Mouse (Mus musculus) limb, embryonic 14.5 days (tissue): ENCODE measurements around the gene Sh3bp4. TPM values are rescaled to one million over a fixed set of nuclear protein-coding genes. Genes with fewer than 3 reads are reported as not detected.

Experiments
- ATAC-seq: fragments of 200-750 bp; cut with Nextera tagmentation; 2 replicates; pipeline ENCODE4 v1.8.0; 2017; ENCODE audit warnings: low read depth, moderate number of reproducible peaks, moderate TSS enrichment; ENCODE audit not compliant: low FRiP score
- DNase-seq: peaks from one replicate; pipeline ENCODE4 v3.0.0-alpha.2; 2015; ENCODE audit warnings: low spot score
- H3K27ac ChIP-seq: fragments of 300-500 bp; sonication (generic); replicated peaks from 2 replicates; pipeline ENCODE4 v1.5.1; 2014; ENCODE audit warnings: low read depth, mild to moderate bottlenecking, low read length, moderate library complexity, mixed read lengths
- H3K27me3 ChIP-seq: fragments of 300-500 bp; sonication (generic); 2 replicates; pipeline ENCODE4 v1.6.1; 2014; ENCODE audit warnings: low read length, mixed read lengths; ENCODE audit not compliant: control insufficient read depth, insufficient read depth
- H3K36me3 ChIP-seq: fragments of 300-500 bp; sonication (generic); 2 replicates; pipeline ENCODE4 v1.6.1; 2014; ENCODE audit warnings: mild to moderate bottlenecking, low read length, moderate library complexity, mixed read lengths; ENCODE audit not compliant: control insufficient read depth, insufficient read depth
- H3K4me1 ChIP-seq: fragments of 300-500 bp; sonication (generic); 2 replicates; pipeline ENCODE4 v1.6.1; 2014; ENCODE audit warnings: antibody characterized with exemption, low read length, mixed read lengths; ENCODE audit not compliant: control insufficient read depth, insufficient read depth
- H3K4me2 ChIP-seq: fragments of 300-500 bp; sonication (generic); replicated peaks from 2 replicates; pipeline ENCODE4 v1.6.1; 2014; ENCODE audit warnings: low read depth, mild to moderate bottlenecking, low read length, moderate library complexity; ENCODE audit not compliant: severe bottlenecking
- H3K4me3 ChIP-seq: fragments of 300-500 bp; sonication (generic); replicated peaks from 2 replicates; pipeline ENCODE4 v1.5.1; 2014; ENCODE audit warnings: low read length
- H3K9ac ChIP-seq: fragments of 300-500 bp; sonication (generic); 2 replicates; pipeline ENCODE4 v1.6.1; 2014; ENCODE audit warnings: mild to moderate bottlenecking, low read depth, low read length, moderate library complexity; ENCODE audit not compliant: severe bottlenecking
- H3K9me3 ChIP-seq: fragments of 300-500 bp; sonication (generic); 2 replicates; pipeline ENCODE4 v1.6.1; 2016; ENCODE audit warnings: low read length; ENCODE audit not compliant: control insufficient read depth
- POLR2A ChIP-seq: fragments of 200-500 bp; IDR thresholded peaks from 2 replicates; pipeline ENCODE4 v1.8.0; 2012; ENCODE audit warnings: inconsistent platforms, mild to moderate bottlenecking, moderate library complexity, borderline replicate concordance; ENCODE audit not compliant: insufficient read depth, insufficient read length; ENCODE audit errors: extremely low read depth
- WGBS: fragments of 180-500 bp; shearing (Covaris S2); extraction: QIAGEN DNeasy Blood & Tissue Kit; methylation state at CpG from one replicate; pipeline ENCODE4 v1.1.7; 2014; 5-methylcytosine and 5-hydroxymethylcytosine counted together
- polyA plus RNA-seq, 2 experiments: library from polyadenylated mRNA; depleted of rRNA in 1 of 2; stranded (reverse) in 1 of 2; unstranded in 1 of 2; fragments of >200 nt; fragmentation: Nextera tagmentation in 1 of 2; extraction: Ambion mirVana in 1 of 2; gene quantifications; 2 replicates each; pipeline versions ENCODE4 v1.2.1 to v1.2.3; 2012 to 2014

Gene Sh3bp4
- polyA plus RNA-seq, 2 experiments = 20.4 to 20.8 TPM

- H3K4me1 ChIP-seq = peaks cover 36% of the 10 kb centered on the region
These were observed 66.0 kb downstream of the Sh3bp4 start for GRCm38 (mm10) chr1:89136089-89136811.

GRCm38 (mm10) chr1:89137086-89137816 lies 67.0 kb downstream of the Sh3bp4 start:
- H3K27me3 ChIP-seq = no peaks in the 10 kb centered on the region
- TF ChIP-seq POLR2A = no peak
- H3K9ac ChIP-seq = no peak overlapping the region
- WGBS = 70% methylated on average over 13 of the region's 13 CpGs
- peaks cover 17% of the 10 kb centered on the region for H3K36me3 ChIP-seq
- H3K4me2 ChIP-seq = no peak overlapping the region
- H3K27ac ChIP-seq = 0 out of 2 replicates have a peak overlapping the region, but pooled peaks have one; percentile 13
- ATAC-seq (no peak), DNase-seq (no peak)
- H3K4me1 ChIP-seq = peaks cover 36% of the 10 kb centered on the region
- H3K9me3 ChIP-seq = no peaks in the 10 kb centered on the region
- H3K4me3 ChIP-seq = no peak overlapping the region

More at GRCm38 (mm10) chr1:89136089-89136811, 66.0 kb downstream of the Sh3bp4 start:
- no peak overlapping the region for H3K9ac ChIP-seq
- no peaks in the 10 kb centered on the region for H3K9me3 ChIP-seq
- no peak for TF ChIP-seq POLR2A
- DNase-seq = peak; percentile 53
- WGBS = 64% methylated on average over 13 of the region's 13 CpGs
- H3K4me2 ChIP-seq = no peak overlapping the region
- H3K4me3 ChIP-seq = no peak overlapping the region
- ATAC-seq = no peak
- peaks cover 17% of the 10 kb centered on the region for H3K36me3 ChIP-seq
- no peak overlapping the region for H3K27ac ChIP-seq
- no peaks in the 10 kb centered on the region for H3K27me3 ChIP-seq

GRCm38 (mm10) chr1:89138316-89138715 lies 68.1 kb downstream of the Sh3bp4 start:
- no peaks in the 10 kb centered on the region for H3K9me3 ChIP-seq
- no peak for DNase-seq
- 54% methylated on average over 5 of the region's 5 CpGs for WGBS

GRCm38 (mm10) chr1:89140113-89140512 lies 69.9 kb downstream of the Sh3bp4 start:
- Histone ChIP-seq H3K9me3 (no peaks in the 10 kb centered on the region), H3K27ac (no peak overlapping the region), H3K27me3 (no peaks in the 10 kb centered on the region), H3K4me2 (no peak overlapping the region), H3K9ac (no peak overlapping the region), H3K4me3 (no peak overlapping the region), H3K36me3 (peaks cover 39% of the 10 kb centered on the region), H3K4me1 (peaks cover 27% of the 10 kb centered on the region)
- DNase-seq (no peak), ATAC-seq (no peak)
- TF ChIP-seq POLR2A = no peak
- 95% methylated on average over 9 of the region's 9 CpGs for WGBS

More at GRCm38 (mm10) chr1:89138316-89138715, 68.1 kb downstream of the Sh3bp4 start:
- Histone ChIP-seq H3K4me2 (no peak overlapping the region), H3K4me3 (no peak overlapping the region), H3K36me3 (peaks cover 21% of the 10 kb centered on the region), H3K4me1 (peaks cover 30% of the 10 kb centered on the region), H3K27ac (no peak overlapping the region), H3K9ac (no peak overlapping the region), H3K27me3 (no peaks in the 10 kb centered on the region)
- no peak for TF ChIP-seq POLR2A
- no peak for ATAC-seq

GRCm38 (mm10) chr1:89151071-89151470 lies 80.9 kb downstream of the Sh3bp4 start:
- no peak for TF ChIP-seq POLR2A
- ATAC-seq (no peak), DNase-seq (no peak)
- Histone ChIP-seq H3K4me2 (no peak overlapping the region), H3K4me1 (no peaks in the 10 kb centered on the region), H3K9me3 (no peaks in the 10 kb centered on the region), H3K27ac (no peak overlapping the region), H3K36me3 (peaks cover 33% of the 10 kb centered on the region), H3K27me3 (no peaks in the 10 kb centered on the region), H3K4me3 (no peak overlapping the region), H3K9ac (no peak overlapping the region)
- 78% methylated on average over 7 of the region's 7 CpGs for WGBS
